Mouse (Mus musculus) liver, embryonic 13.5 days (tissue): ENCODE measurements around the gene Sgsm2. TPM values are rescaled to one million over a fixed set of nuclear protein-coding genes. Genes with fewer than 3 reads are reported as not detected.

ENCODE experiments used
- ATAC-seq: fragments of 200-750 bp; cut with Nextera tagmentation; 2 replicates; pipeline ENCODE4 v1.8.0; 2017; ENCODE audit warnings: low read depth, mild to moderate bottlenecking, moderate number of reproducible peaks, moderate library complexity
- DNase-seq: peaks from one replicate; pipeline ENCODE4 v3.0.0; 2022
- H3K27ac ChIP-seq: fragments of 300-500 bp; sonication (generic); 2 replicates; pipeline ENCODE4 v1.5.1; 2015; ENCODE audit warnings: moderate library complexity, mild to moderate bottlenecking, inconsistent platforms
- H3K27me3 ChIP-seq: fragments of 300-500 bp; sonication (generic); 2 replicates; pipeline ENCODE4 v1.6.1; 2015; ENCODE audit warnings: mild to moderate bottlenecking, inconsistent platforms
- H3K36me3 ChIP-seq: fragments of 300-500 bp; sonication (generic); 2 replicates; pipeline ENCODE4 v1.6.1; 2015; ENCODE audit warnings: mild to moderate bottlenecking, inconsistent platforms
- H3K4me1 ChIP-seq: fragments of 300-500 bp; sonication (generic); replicated peaks from 2 replicates; pipeline ENCODE4 v1.6.1; 2015; ENCODE audit warnings: inconsistent platforms
- H3K4me2 ChIP-seq: fragments of 300-500 bp; sonication (generic); 2 replicates; pipeline ENCODE4 v1.6.1; 2015; ENCODE audit warnings: inconsistent platforms, mild to moderate bottlenecking, moderate library complexity
- H3K4me3 ChIP-seq: fragments of 300-500 bp; sonication (generic); replicated peaks from 2 replicates; pipeline ENCODE4 v1.5.1; 2015; ENCODE audit warnings: mild to moderate bottlenecking, inconsistent platforms
- H3K9ac ChIP-seq: fragments of 300-500 bp; sonication (generic); 2 replicates; pipeline ENCODE4 v1.6.1; 2015; ENCODE audit warnings: mild to moderate bottlenecking, inconsistent platforms
- H3K9me3 ChIP-seq: fragments of 300-500 bp; sonication (generic); replicated peaks from 2 replicates; pipeline ENCODE4 v1.6.1; 2016; ENCODE audit warnings: inconsistent platforms
- WGBS: fragments of 180-500 bp; shearing (Covaris S2); methylation state at CpG from one replicate; pipeline ENCODE4 v1.1.7; 2015; ENCODE audit not compliant: insufficient replicate concordance; 5-methylcytosine and 5-hydroxymethylcytosine counted together
- polyA plus RNA-seq: library from polyadenylated mRNA; unstranded; fragments of >200 nt; fragmentation: Nextera tagmentation; extraction: Ambion mirVana; gene quantifications from 2 replicates; pipeline ENCODE4 v1.2.1, GENCODE M21; 2015

Gene Sgsm2
- polyA plus RNA-seq, 1 experiment from 2014 or later, result 1.2 TPM

GRCm38 (mm10) chr11:74863471-74863870, 33.4 kb downstream of the Sgsm2 start:
- DNase-seq, result no peak
- H3K4me3 ChIP-seq, result no peak overlapping the region
- no peak overlapping the region for H3K27ac ChIP-seq
- WGBS, result 36% methylated on average over 11 of the region's 11 CpGs
- H3K9ac ChIP-seq, result no peak overlapping the region
- H3K27me3 ChIP-seq, result no peaks in the 10 kb centered on the region
- no peaks in the 10 kb centered on the region for H3K9me3 ChIP-seq
- H3K4me1 ChIP-seq, result no peaks in the 10 kb centered on the region
- H3K36me3 ChIP-seq, result no peaks in the 10 kb centered on the region
- no peak overlapping the region for H3K4me2 ChIP-seq
- no peak; the same call in 1 of the 2 replicates for ATAC-seq

GRCm38 (mm10) chr11:74862129-74862528, 34.7 kb downstream of the Sgsm2 start:
- no peak overlapping the region for H3K27ac ChIP-seq
- H3K36me3 ChIP-seq, result no peaks in the 10 kb centered on the region
- 81% methylated on average over 5 of the region's 5 CpGs for WGBS
- DNase-seq, result no peak
- no peak overlapping the region for H3K9ac ChIP-seq
- no peaks in the 10 kb centered on the region for H3K9me3 ChIP-seq
- H3K27me3 ChIP-seq, result no peaks in the 10 kb centered on the region
- no peak for ATAC-seq
- H3K4me1 ChIP-seq, result no peaks in the 10 kb centered on the region
- no peak overlapping the region for H3K4me3 ChIP-seq
- no peak overlapping the region for H3K4me2 ChIP-seq

GRCm38 (mm10) chr11:74857756-74858155, 39.1 kb downstream of the Sgsm2 start:
- Histone ChIP-seq H3K4me1 (no peaks in the 10 kb centered on the region), H3K4me2 (no peak overlapping the region), H3K9me3 (no peaks in the 10 kb centered on the region), H3K9ac (no peak overlapping the region), H3K4me3 (no peak overlapping the region), H3K27me3 (no peaks in the 10 kb centered on the region), H3K36me3 (no peaks in the 10 kb centered on the region; the same call in 1 of the 2 replicates), H3K27ac (no peak overlapping the region)
- ATAC-seq (no peak), DNase-seq (no peak)
- 84% methylated on average over 9 of the region's 9 CpGs for WGBS

GRCm38 (mm10) chr11:74850998-74851661, 45.7 kb downstream of the Sgsm2 start:
- Histone ChIP-seq H3K9ac (no peak overlapping the region), H3K4me3 (no peak overlapping the region), H3K27me3 (no peaks in the 10 kb centered on the region), H3K4me2 (no peak overlapping the region), H3K9me3 (no peaks in the 10 kb centered on the region), H3K4me1 (peaks cover 16% of the 10 kb centered on the region), H3K27ac (no peak overlapping the region; the same call in 1 of the 2 replicates), H3K36me3 (no peaks in the 10 kb centered on the region; the same call in 1 of the 2 replicates)
- ATAC-seq (no peak), DNase-seq (no peak)
- WGBS, result 78% methylated on average over 14 of the region's 14 CpGs

GRCm38 (mm10) chr11:74847919-74848521, 48.8 kb downstream of the Sgsm2 start:
- peak overlapping the region; percentile 54 for H3K9ac ChIP-seq
- H3K4me3 ChIP-seq, result peak overlapping the region; percentile 41
- peak; percentile 90 for ATAC-seq
- peak overlapping the region; percentile 60 for H3K4me2 ChIP-seq
- peaks cover 25% of the 10 kb centered on the region for H3K4me1 ChIP-seq
- H3K27me3 ChIP-seq, result no peaks in the 10 kb centered on the region
- H3K27ac ChIP-seq, result peak overlapping the region; percentile 66
- 3% methylated on average over 13 of the region's 13 CpGs for WGBS
- H3K9me3 ChIP-seq, result peaks cover 4% of the 10 kb centered on the region
- H3K36me3 ChIP-seq, result peaks cover 24% of the 10 kb centered on the region
- peak; percentile 73 for DNase-seq

GRCm38 (mm10) chr11:74845784-74846183, 51.1 kb downstream of the Sgsm2 start:
- peaks cover 30% of the 10 kb centered on the region for H3K4me1 ChIP-seq
- no peaks in the 10 kb centered on the region for H3K27me3 ChIP-seq
- 55% methylated on average over 3 of the region's 3 CpGs for WGBS

GRCm38 (mm10) chr11:74843761-74844160, 53.1 kb downstream of the Sgsm2 start:
- no peak overlapping the region for H3K27ac ChIP-seq
- 63% methylated on average over 5 of the region's 5 CpGs for WGBS
- no peak overlapping the region for H3K9ac ChIP-seq
- H3K9me3 ChIP-seq, result peaks cover 4% of the 10 kb centered on the region
- DNase-seq (no peak), ATAC-seq (no peak)
- peaks cover 42% of the 10 kb centered on the region for H3K36me3 ChIP-seq
- no peak overlapping the region for H3K4me3 ChIP-seq
- peaks cover 38% of the 10 kb centered on the region for H3K4me1 ChIP-seq
- no peaks in the 10 kb centered on the region for H3K27me3 ChIP-seq
- no peak overlapping the region for H3K4me2 ChIP-seq

More at GRCm38 (mm10) chr11:74845784-74846183, 51.1 kb downstream of the Sgsm2 start:
- Histone ChIP-seq H3K4me3 (no peak overlapping the region), H3K9me3 (peaks cover 4% of the 10 kb centered on the region), H3K4me2 (no peak overlapping the region), H3K27ac (no peak overlapping the region), H3K9ac (no peak overlapping the region), H3K36me3 (peaks cover 39% of the 10 kb centered on the region)
- ATAC-seq (no peak), DNase-seq (no peak)

GRCm38 (mm10) chr11:74843435-74843714, 53.5 kb downstream of the Sgsm2 start:
- Histone ChIP-seq H3K4me1 (peaks cover 35% of the 10 kb centered on the region), H3K9me3 (peaks cover 4% of the 10 kb centered on the region), H3K4me3 (no peak overlapping the region), H3K9ac (no peak overlapping the region), H3K4me2 (no peak overlapping the region), H3K27ac (no peak overlapping the region; the same call in 1 of the 2 replicates), H3K27me3 (no peaks in the 10 kb centered on the region), H3K36me3 (peaks cover 42% of the 10 kb centered on the region)
- no peak for DNase-seq
- no peak for ATAC-seq
- 80% methylated on average over 2 of the region's 2 CpGs for WGBS

- Histone ChIP-seq H3K4me3 (no peak overlapping the region), H3K27ac (no peak overlapping the region; the same call in 1 of the 2 replicates), H3K4me1 (peaks cover 30% of the 10 kb centered on the region), H3K9ac (no peak overlapping the region), H3K4me2 (no peak overlapping the region), H3K27me3 (no peaks in the 10 kb centered on the region), H3K36me3 (peaks cover 42% of the 10 kb centered on the region), H3K9me3 (peaks cover 4% of the 10 kb centered on the region)
- WGBS, result 87% methylated on average over 22 of the region's 22 CpGs
- no peak for DNase-seq
- ATAC-seq, result no peak
These were observed 54.0 kb downstream of the Sgsm2 start for GRCm38 (mm10) chr11:74842656-74843434.

GRCm38 (mm10) chr11:74842045-74842444, 54.8 kb downstream of the Sgsm2 start:
- Histone ChIP-seq H3K9me3 (peaks cover 4% of the 10 kb centered on the region), H3K4me1 (peaks cover 35% of the 10 kb centered on the region), H3K4me2 (no peak overlapping the region), H3K4me3 (no peak overlapping the region), H3K9ac (no peak overlapping the region), H3K27ac (no peak overlapping the region), H3K36me3 (peaks cover 42% of the 10 kb centered on the region), H3K27me3 (no peaks in the 10 kb centered on the region)
- WGBS, result 75% methylated on average over 13 of the region's 13 CpGs
- no peak for DNase-seq
- ATAC-seq, result no peak

GRCm38 (mm10) chr11:74841366-74841765, 55.5 kb downstream of the Sgsm2 start:
- peaks cover 42% of the 10 kb centered on the region for H3K36me3 ChIP-seq
- H3K4me3 ChIP-seq, result no peak overlapping the region
- peaks cover 4% of the 10 kb centered on the region for H3K9me3 ChIP-seq
- ATAC-seq (no peak), DNase-seq (no peak)
- H3K9ac ChIP-seq, result no peak overlapping the region
- peaks cover 42% of the 10 kb centered on the region for H3K4me1 ChIP-seq
- 85% methylated on average over 9 of the region's 9 CpGs for WGBS
- no peak overlapping the region for H3K27ac ChIP-seq
- no peaks in the 10 kb centered on the region for H3K27me3 ChIP-seq
- H3K4me2 ChIP-seq, result no peak overlapping the region
